Mouse (Mus musculus): Measurements from ENCODE around the gene Daglb. TPM values are rescaled to one million over a fixed set of nuclear protein-coding genes. Genes with fewer than 3 reads are reported as not detected.

The Daglb gene
- polyA plus RNA-seq, 1 experiment from 2014 or later, result 11.1 TPM

- Histone ChIP-seq H3K4me2 (replicated peaks) (no peak overlapping the region), H3K4me1 (replicated peaks) (peaks cover 13% of the 10 kb centered on the region; the same call in 1 of the 2 replicates), H3K27ac (no peak overlapping the region), H3K9ac (no peak overlapping the region), H3K9me3 (no peaks in the 10 kb centered on the region), H3K27me3 (replicated peaks) (no peaks in the 10 kb centered on the region), H3K36me3 (peaks cover 31% of the 10 kb centered on the region), H3K4me3 (replicated peaks) (no peak overlapping the region)
- ATAC-seq, result no peak
- WGBS, result 73% methylated on average over 9 of the region's 9 CpGs
Measured at GRCm38 (mm10) chr5:143509294-143509693, 44.9 kb downstream of the Daglb start.

GRCm38 (mm10) chr5:143509737-143510136 is 45.4 kb downstream of the Daglb start:
- no peak for ATAC-seq
- Histone ChIP-seq H3K4me1 (replicated peaks) (peaks cover 13% of the 10 kb centered on the region; the same call in 1 of the 2 replicates), H3K9ac (no peak overlapping the region), H3K27ac (no peak overlapping the region), H3K9me3 (no peaks in the 10 kb centered on the region), H3K4me3 (replicated peaks) (no peak overlapping the region), H3K27me3 (replicated peaks) (no peaks in the 10 kb centered on the region), H3K36me3 (peaks cover 32% of the 10 kb centered on the region), H3K4me2 (replicated peaks) (no peak overlapping the region)
- WGBS, result 78% methylated on average over 11 of the region's 11 CpGs

DNA sequence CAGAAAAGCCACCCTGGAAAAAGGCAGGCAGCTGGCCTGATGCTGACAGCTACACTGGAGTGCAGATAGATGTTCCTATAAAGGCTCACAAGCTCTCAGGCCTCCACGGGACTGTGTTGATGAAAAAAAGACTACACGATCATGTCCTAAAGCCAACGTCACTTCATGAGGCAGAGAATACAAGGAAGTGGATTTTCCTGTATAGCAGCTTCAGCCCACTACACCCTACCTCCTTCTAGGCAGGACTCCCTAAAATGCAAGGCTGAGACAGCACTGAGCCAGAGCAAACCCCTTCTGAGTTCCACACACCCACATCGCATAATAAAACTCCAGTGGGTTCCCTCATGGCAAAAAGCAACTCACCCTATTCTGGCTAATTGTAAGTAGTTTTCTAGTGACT is 47.2 kb downstream of the Daglb start:
- peaks cover 13% of the 10 kb centered on the region; the same call in 1 of the 2 replicates for H3K4me1 ChIP-seq (replicated peaks)
- H3K36me3 ChIP-seq, result peaks cover 41% of the 10 kb centered on the region
- H3K4me2 ChIP-seq (replicated peaks), result no peak overlapping the region
- no peak overlapping the region for H3K9ac ChIP-seq
- no peak overlapping the region for H3K4me3 ChIP-seq (replicated peaks)
- H3K9me3 ChIP-seq, result no peaks in the 10 kb centered on the region
- no peak overlapping the region for H3K27ac ChIP-seq
- WGBS, result 59% methylated on average over 4 of the region's 4 CpGs
- no peaks in the 10 kb centered on the region for H3K27me3 ChIP-seq (replicated peaks)
- ATAC-seq, result no peak

DNA sequence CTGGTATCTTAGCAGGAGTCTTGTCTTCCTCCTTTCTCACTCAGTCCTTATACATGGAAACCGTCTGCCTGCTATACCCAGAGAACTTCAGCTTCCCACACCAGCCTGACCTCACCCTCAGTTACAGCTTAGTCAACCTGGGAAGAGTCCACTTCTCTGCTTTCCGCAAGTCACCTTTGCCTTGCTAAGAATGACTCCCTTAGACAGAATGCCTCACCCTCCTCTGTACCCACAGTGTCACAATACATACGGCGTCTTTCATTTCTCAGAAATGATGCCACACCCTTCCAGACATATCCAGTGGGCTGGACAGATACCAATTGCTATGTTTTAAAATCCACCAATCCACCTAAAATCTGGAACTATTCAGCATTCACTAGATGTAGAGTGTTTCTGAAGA is 47.9 kb downstream of the Daglb start:
- Histone ChIP-seq H3K4me3 (replicated peaks) (no peak overlapping the region), H3K36me3 (peaks cover 40% of the 10 kb centered on the region)

DNA sequence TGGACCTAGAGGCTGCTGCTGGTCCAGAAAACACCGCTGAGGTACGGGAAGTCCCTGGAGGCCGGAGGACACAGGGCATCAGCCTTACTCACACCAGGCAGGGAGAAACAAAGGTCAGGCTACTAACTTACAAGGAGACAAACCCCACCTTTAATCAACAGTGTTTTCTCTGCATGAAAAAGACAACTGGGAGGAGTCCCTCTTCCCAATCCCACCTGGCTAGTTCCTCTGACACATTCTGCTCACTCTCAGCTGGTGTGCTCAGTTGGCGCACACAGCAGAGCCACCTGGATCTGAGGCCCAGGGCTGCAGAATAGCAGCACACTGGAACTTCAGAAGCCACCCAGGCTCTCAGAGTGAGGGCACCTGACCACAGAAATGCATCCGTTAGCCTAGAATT is 50.5 kb downstream of the Daglb start:
- Histone ChIP-seq H3K27ac (no peak overlapping the region), H3K9me3 (no peaks in the 10 kb centered on the region), H3K4me3 (replicated peaks) (no peak overlapping the region), H3K4me2 (replicated peaks) (no peak overlapping the region), H3K4me1 (replicated peaks) (peaks cover 27% of the 10 kb centered on the region), H3K36me3 (peaks cover 23% of the 10 kb centered on the region), H3K27me3 (replicated peaks) (no peaks in the 10 kb centered on the region), H3K9ac (no peak overlapping the region)
- WGBS, result 88% methylated on average over 5 of the region's 5 CpGs
- ATAC-seq, result no peak

More for the DNA sequence above, 47.9 kb downstream of the Daglb start:
- peaks cover 13% of the 10 kb centered on the region; the same call in 1 of the 2 replicates for H3K4me1 ChIP-seq (replicated peaks)
- no peak overlapping the region for H3K4me2 ChIP-seq (replicated peaks)
- no peak overlapping the region for H3K9ac ChIP-seq
- 0 out of 2 replicates have a peak overlapping the region, but pooled peaks have one; percentile 32 for H3K27ac ChIP-seq
- 68% methylated on average over 4 of the region's 4 CpGs for WGBS
- no peaks in the 10 kb centered on the region for H3K9me3 ChIP-seq
- ATAC-seq, result peak; percentile 75
- no peaks in the 10 kb centered on the region for H3K27me3 ChIP-seq (replicated peaks)

DNA sequence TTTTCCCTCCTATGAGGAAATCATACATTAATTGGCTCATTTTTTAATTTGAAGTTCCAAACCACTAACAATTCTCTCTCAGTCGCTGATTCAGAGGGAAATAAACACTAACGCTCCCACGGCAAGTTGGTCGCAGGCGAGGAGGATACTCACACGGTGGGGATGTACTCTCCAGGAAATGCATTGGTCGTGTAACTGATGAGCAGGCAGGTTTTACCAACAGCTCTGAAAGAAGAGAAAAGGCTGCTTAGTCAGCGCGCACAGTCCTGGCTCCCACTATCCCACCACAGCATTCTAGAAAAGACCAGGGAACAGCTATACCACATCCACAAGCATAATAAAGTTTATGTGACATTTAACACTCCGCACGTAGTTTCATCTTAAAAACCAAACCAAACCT is 52.6 kb downstream of the Daglb start:
- H3K27me3 ChIP-seq (replicated peaks), result no peaks in the 10 kb centered on the region
- peaks cover 35% of the 10 kb centered on the region for H3K4me1 ChIP-seq (replicated peaks)
- peaks cover 23% of the 10 kb centered on the region for H3K36me3 ChIP-seq
- H3K4me2 ChIP-seq (replicated peaks), result no peak overlapping the region
- ATAC-seq, result no peak
- H3K4me3 ChIP-seq (replicated peaks), result no peak overlapping the region
- no peak overlapping the region for H3K27ac ChIP-seq
- no peaks in the 10 kb centered on the region for H3K9me3 ChIP-seq
- H3K9ac ChIP-seq, result no peak overlapping the region
- 80% methylated on average over 11 of the region's 11 CpGs for WGBS

GRCm38 (mm10) chr5:143517436-143517835 is 53.1 kb downstream of the Daglb start:
- no peaks in the 10 kb centered on the region for H3K9me3 ChIP-seq
- H3K4me1 ChIP-seq (replicated peaks), result peaks cover 32% of the 10 kb centered on the region
- no peak overlapping the region for H3K27ac ChIP-seq
- H3K27me3 ChIP-seq (replicated peaks), result no peaks in the 10 kb centered on the region
- 55% methylated on average over 6 of the region's 6 CpGs for WGBS
- H3K4me3 ChIP-seq (replicated peaks), result no peak overlapping the region
- H3K36me3 ChIP-seq, result peaks cover 23% of the 10 kb centered on the region
- ATAC-seq, result no peak
- no peak overlapping the region for H3K4me2 ChIP-seq (replicated peaks)
- H3K9ac ChIP-seq, result no peak overlapping the region

DNA sequence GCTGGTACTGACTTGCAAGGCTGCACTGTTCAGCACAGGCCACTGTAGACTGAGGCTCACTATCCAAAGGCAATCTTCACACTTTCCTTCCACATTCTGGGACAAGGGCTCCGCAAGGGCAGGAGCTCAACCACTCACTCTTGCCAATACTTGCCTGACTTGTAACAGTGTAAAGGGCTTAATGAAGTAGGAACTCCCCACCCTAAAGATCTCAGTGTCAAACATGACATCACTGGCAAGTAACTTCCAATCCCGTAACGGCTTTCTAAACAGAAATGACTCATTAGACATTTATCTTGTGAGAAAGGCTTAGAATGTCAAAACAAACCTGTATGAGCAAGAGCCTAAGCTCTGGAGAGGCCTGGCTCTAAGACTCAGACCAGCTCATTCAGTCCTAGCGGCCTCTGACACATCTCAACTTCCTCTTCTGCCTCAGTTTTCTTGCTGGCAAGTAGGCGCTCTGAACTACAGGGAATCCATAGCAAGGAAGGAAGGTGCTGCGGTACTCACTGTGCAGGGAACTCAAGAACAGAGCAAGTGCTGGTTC is 53.7 kb downstream of the Daglb start:
- H3K4me3 ChIP-seq (replicated peaks), result no peak overlapping the region
- peak; percentile 43 for ATAC-seq
- WGBS, result 44% methylated on average over 6 of the region's 6 CpGs
- H3K9ac ChIP-seq, result no peak overlapping the region
- no peaks in the 10 kb centered on the region for H3K9me3 ChIP-seq
- no peaks in the 10 kb centered on the region for H3K27me3 ChIP-seq (replicated peaks)
- peaks cover 22% of the 10 kb centered on the region for H3K36me3 ChIP-seq
- peaks cover 32% of the 10 kb centered on the region for H3K4me1 ChIP-seq (replicated peaks)
- H3K27ac ChIP-seq, result peak overlapping the region; percentile 49
- 0 out of 2 replicates have a peak overlapping the region, but pooled peaks have one; percentile 5 for H3K4me2 ChIP-seq (replicated peaks)

DNA sequence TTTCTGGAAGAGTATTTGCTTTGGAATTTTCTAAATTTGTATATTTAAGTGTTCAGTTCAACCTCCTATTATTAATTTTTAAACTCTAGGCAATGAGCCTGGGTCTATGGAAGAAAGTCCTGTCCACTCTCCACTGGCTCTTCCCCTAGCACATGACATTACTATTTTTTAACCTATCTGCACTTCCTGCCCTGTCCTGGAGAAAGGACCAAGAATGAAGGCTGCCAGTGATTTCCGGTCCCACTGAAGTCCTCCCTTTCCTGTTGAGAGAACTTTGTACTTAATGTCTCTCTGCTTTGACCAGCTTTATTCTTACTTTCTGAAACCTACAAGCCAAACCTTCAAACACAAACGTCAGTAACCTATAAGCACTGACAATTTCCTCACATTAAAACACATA is 56.0 kb downstream of the Daglb start:
- WGBS, result 58% methylated on average over 2 of the region's 2 CpGs
- Histone ChIP-seq H3K4me1 (replicated peaks) (peaks cover 43% of the 10 kb centered on the region), H3K4me3 (replicated peaks) (no peak overlapping the region), H3K27ac (no peak overlapping the region), H3K27me3 (replicated peaks) (no peaks in the 10 kb centered on the region), H3K4me2 (replicated peaks) (no peak overlapping the region), H3K9me3 (no peaks in the 10 kb centered on the region), H3K36me3 (peaks cover 7% of the 10 kb centered on the region), H3K9ac (no peak overlapping the region)
- no peak for ATAC-seq

- Histone ChIP-seq H3K27me3 (replicated peaks) (no peaks in the 10 kb centered on the region), H3K4me3 (replicated peaks) (no peak overlapping the region), H3K4me1 (replicated peaks) (peaks cover 53% of the 10 kb centered on the region), H3K27ac (no peak overlapping the region), H3K4me2 (replicated peaks) (no peak overlapping the region), H3K9ac (no peak overlapping the region), H3K9me3 (no peaks in the 10 kb centered on the region), H3K36me3 (no peaks in the 10 kb centered on the region)
- no peak for ATAC-seq
- WGBS, result 86% methylated on average over 3 of the region's 3 CpGs
Measured at GRCm38 (mm10) chr5:143522882-143523281, 58.5 kb downstream of the Daglb start.

DNA sequence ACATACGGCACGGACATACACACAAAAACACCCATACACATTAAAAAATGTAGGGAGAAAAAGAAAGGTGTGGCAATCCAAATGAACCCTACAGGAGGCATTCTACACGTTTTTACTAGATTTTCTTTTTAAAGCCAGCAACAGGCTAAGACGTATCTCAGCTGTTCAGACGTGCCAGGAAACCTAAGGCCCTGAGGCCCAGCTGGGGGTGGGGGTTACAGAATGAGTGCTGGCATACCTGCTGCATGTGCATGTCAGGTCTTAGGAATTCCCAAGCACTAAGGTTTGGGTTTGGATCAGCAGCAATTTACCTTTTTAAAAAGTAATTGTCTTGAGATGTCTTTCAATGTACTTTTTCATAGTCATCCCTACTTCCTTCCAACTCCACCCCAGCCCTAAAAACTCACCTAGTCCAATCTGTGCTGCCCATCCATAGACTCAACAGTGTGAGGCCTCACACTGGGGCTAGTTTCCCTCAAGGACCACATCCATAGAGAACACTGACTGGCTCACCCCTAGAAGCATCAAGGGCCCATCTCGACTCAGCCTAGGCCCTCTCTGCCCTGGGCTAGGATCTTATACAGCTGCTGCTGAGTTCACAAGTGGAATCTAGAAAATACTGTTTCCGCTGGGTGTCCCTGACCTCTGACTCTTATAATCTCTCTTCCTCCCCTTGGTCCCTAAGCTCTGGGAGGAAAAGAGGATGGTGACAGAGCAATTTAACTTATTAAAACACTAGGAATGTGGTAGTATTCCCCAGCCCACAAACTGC is 61.3 kb downstream of the Daglb start:
- 35% methylated on average over 7 of the region's 7 CpGs for WGBS
- no peaks in the 10 kb centered on the region for H3K36me3 ChIP-seq
- peak overlapping the region; percentile 98 for H3K4me3 ChIP-seq (replicated peaks)
- H3K4me1 ChIP-seq (replicated peaks), result peaks cover 31% of the 10 kb centered on the region
- H3K27ac ChIP-seq, result no peak overlapping the region
- H3K9ac ChIP-seq, result peak overlapping the region; percentile 100; the same call in 1 of the 2 replicates
- ATAC-seq, result no peak
- no peaks in the 10 kb centered on the region for H3K27me3 ChIP-seq (replicated peaks)
- no peaks in the 10 kb centered on the region for H3K9me3 ChIP-seq
- peak overlapping the region; percentile 86 for H3K4me2 ChIP-seq (replicated peaks)

GRCm38 (mm10) chr5:143526698-143527331 is 62.4 kb downstream of the Daglb start:
- Histone ChIP-seq H3K4me3 (replicated peaks) (peak overlapping the region; percentile 98), H3K27ac (peak overlapping the region; percentile 100), H3K9ac (peak overlapping the region; percentile 100), H3K27me3 (replicated peaks) (no peaks in the 10 kb centered on the region), H3K4me1 (replicated peaks) (peaks cover 26% of the 10 kb centered on the region), H3K36me3 (no peaks in the 10 kb centered on the region), H3K9me3 (no peaks in the 10 kb centered on the region), H3K4me2 (replicated peaks) (peak overlapping the region; percentile 86)
- WGBS, result under 1% methylated on average over 28 of the region's 28 CpGs
- no peak for ATAC-seq
